Mouse (Mus musculus): ENCODE measurements around the gene Rsl1d1.
A peak's percentile ranks its signal among the peaks of the same experiment; 100 is the strongest.

DNA sequence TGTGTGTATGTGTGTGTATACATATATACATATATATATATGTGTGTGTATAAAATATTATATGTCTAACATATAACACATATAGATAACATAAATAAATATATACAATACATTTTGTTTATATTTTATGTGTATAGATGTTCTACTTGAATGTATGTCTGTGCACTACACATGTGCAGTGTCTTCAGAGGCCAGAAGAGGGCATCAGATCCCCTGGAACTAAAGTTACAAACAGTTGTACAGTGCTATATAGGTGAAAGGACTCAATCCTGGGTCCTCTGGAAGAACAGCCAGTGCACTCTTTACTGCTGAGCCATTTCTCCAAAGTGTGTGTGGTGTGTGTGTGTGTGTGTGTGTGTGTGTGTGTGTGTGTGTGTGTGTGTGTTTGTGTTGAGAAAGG, 48.6 kb downstream of the Rsl1d1 start:
- TF ChIP-seq EP300 (optimal IDR thresholded peaks at IDR 0.05) = no peak
- TF ChIP-seq CTCF (IDR thresholded peaks at IDR 0.05; ENCODE audit: low read depth) = peak; percentile 44

All from stomach, postnatal 0 days (tissue).